Mouse (Mus musculus) monocyte, adult 59 days (primary cell): ENCODE data around the gene Ceacam18. TPM values are rescaled to one million over a fixed set of nuclear protein-coding genes. Genes with fewer than 3 reads are reported as not detected.

Experiments used
- total RNA-seq, 2 experiments: library from RNA; stranded (reverse); gene quantifications; one replicate each; pipeline ENCODE4 v1.2.4; 2023

Ceacam18 gene
- not detected for total RNA-seq

DNA sequence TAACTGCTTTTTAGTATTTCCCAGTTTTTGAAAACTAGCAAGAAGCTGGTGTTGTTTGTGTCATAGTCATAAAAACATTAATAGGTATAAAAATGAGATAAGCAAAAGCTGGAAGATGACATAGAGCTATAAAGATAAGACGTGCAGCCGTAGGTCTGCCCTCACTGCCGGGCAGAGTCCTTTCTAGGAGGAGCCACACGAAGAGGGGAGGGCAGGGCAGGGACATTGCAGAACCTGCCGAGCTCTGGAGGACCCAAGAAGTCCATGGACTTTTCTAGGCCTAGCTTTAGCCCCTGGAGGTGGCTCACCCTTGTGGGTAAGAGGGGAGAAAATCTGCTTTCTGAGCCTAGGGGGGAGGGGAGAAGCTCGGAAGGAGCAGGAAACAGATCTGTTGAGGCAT is at the start of gene Ceacam18:
Ceacam18 (plus strand) TSS at position 208 of the 400 bp plus-strand sequence.

DNA sequence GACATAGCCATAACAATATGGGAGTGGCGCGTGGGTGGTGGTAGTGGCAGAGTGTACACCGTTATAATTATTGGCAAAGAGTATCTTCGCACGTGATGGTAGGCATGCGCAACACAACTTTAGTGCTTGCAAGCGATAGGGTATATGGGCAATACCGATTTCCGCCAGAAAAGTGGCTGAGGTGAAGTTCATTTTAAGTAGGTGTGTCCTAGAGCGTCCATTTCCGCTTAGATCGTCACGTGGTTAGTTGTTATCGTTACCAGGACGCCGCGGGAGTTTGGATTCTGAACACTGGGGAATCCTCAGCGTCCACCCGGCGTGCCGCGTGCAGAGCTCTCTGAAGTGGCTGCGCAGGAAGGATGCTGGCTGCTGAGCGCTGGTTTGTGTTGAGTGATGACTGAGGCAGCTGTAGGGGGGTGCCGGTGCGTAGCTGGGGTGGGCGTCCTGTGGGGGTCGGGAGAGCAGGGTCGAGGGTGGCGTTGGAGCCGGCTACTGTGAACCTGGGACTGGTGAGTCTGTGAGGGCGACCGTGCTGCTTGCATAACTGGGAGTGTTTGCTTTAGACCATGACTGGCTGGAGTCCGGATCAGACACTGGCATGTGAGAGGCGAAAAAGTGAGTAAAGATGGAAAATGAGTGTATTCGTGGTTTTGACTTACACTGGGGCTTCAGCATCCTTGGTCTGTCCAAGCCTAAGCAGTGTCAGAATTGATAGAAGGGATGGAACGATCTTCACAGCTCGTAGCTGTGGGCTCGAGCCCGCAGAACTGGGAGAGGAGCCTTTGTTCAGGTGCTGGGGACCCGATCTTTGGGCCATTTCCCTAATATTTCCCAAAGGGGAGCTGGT is 27.4 kb upstream of the Ceacam18 start, which contains the start of gene Zfp819:
Zfp819 (plus strand) TSS at position 274 of the 847 bp plus-strand sequence.

DNA sequence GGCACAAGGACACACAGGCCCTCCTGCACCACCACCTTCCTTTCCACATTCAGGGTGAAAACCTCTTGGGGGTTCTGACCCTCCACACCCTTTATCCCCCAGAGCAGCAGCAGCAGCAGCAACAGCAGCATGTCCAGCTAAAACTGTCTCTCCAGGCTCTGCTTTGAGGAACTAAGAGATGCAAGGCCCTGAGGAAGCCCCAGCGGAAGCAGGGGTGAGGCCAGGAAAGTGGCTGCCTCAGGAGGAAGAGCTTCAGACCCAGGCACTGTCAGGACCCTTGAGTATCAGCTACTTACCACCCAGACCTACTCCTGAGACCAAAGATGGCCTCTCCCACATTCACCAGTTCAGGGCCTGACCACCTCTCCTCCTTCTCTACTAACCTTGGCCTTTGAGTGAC is 25.5 kb downstream of the Ceacam18 start, which contains the start of gene Siglece:
Siglece (minus strand) TSS at position 160 of the 400 bp plus-strand sequence.

DNA sequence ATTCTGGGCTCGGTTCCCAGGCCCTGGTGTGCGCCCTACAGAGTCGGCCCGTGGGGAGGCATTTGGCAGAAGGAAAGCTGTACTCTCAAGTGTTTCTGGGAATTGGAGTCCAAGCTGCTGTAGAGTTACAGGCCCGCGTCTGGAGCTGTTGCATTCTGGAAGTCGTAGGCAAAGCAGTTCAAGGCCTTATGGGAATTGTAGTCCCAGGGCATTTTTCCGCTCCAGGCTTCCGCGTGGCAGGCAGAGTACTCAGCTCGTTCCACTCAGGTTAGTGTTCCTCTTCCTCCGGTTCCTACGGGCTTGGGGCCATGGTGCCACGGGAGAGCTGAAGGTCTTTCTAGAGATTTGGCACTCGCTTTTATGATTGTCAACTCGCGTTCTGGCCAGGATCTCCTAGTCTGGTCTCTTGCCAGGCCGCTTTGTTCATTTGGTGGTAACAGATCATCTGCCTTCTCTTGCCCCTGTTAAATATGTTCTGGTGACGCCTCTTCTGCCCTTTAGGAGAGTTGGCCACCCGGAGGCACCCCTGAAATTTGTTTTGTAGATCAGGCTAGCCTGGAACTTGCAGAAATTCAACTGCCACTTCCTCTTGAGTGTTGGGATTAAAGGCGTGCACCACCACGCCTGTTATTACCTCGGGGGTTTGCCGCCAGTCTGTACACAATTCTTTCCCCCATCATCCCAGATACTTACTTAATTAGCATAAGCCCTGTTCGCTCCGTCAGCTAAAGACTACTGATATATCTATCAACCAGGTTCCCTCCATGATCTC is 37.5 kb downstream of the Ceacam18 start, which contains the start of gene Ctu1:
Ctu1 (plus strand) TSS at position 208 of the 772 bp plus-strand sequence.

DNA sequence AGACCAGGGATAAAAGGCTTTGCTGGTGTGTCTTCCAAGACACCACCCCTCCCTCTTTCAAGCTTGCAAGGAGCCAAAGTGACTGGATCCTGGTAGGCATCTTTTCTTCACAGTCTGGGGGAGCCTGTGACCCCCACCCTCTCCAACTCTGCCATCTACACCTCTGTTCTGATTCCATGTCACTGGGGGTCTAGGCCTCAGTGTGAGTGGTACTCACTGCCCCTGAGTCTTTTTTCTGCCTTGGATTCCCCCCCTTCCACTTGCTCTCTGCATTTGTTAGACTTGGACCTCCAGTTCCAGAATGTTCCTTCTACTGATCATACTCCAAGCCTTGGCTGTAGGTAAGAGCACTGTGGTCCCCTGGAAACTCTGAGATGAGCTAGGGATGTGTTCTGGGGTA is 55.6 kb downstream of the Ceacam18 start, which contains the start of gene Klk14:
Klk14 (plus strand) TSS at position 301 of the 400 bp plus-strand sequence.

Other genes starting within 250 kb of the Ceacam18 start
- gene Siglecg, start 226.5 kb upstream of the Ceacam18 start, total RNA-seq = 1 to 10 TPM; 8.9 to 9.6 TPM
- not detected for gene Lim2, start 207.0 kb upstream of the Ceacam18 start, total RNA-seq
- gene Nkg7, start 197.6 kb upstream of the Ceacam18 start, total RNA-seq = under 1 TPM in 1 of 2 experiments, not detected in 1; 0.81 TPM
- gene Cldnd2, start 193.9 kb upstream of the Ceacam18 start, total RNA-seq = not detected
- gene Etfb, start 190.6 kb upstream of the Ceacam18 start, total RNA-seq = 10 to 100 TPM; 70.6 to 73.5 TPM
- gene Gm45233, start 190.6 kb upstream of the Ceacam18 start, total RNA-seq = not detected
- gene Vsig10l, start 171.6 kb upstream of the Ceacam18 start, total RNA-seq = 1 to 10 TPM; 4.6 to 6.6 TPM
- gene Iglon5, start 144.6 kb upstream of the Ceacam18 start, total RNA-seq = not detected
- gene 4931406B18Rik, start 128.8 kb upstream of the Ceacam18 start, total RNA-seq = not detected
- gene Cd33, start 90.3 kb upstream of the Ceacam18 start, total RNA-seq = 10 to 100 TPM; 61.6 to 75.0 TPM
- 10 to 100 TPM; 10.2 to 11.0 TPM for gene Zfp658, start 72.5 kb upstream of the Ceacam18 start, total RNA-seq
- 10 to 100 TPM; 10.5 to 10.7 TPM for gene Zfp719, start 55.1 kb upstream of the Ceacam18 start, total RNA-seq
- gene Zfp819, start 27.5 kb upstream of the Ceacam18 start, total RNA-seq = 1 to 10 TPM in 1 of 2 experiments, not detected in 1; 1.2 TPM
- 100 to 1,000 TPM; 128 to 137 TPM for gene Siglece, start 25.5 kb downstream of the Ceacam18 start, total RNA-seq
- 1 to 10 TPM; 6.9 to 7.3 TPM for gene Ctu1, start 37.3 kb downstream of the Ceacam18 start, total RNA-seq
- not detected for gene Klk14, start 55.7 kb downstream of the Ceacam18 start, total RNA-seq
- not detected for gene Klk13, start 77.9 kb downstream of the Ceacam18 start, total RNA-seq
- gene Klk12, start 134.2 kb downstream of the Ceacam18 start, total RNA-seq = not detected
- gene Klk11, start 139.9 kb downstream of the Ceacam18 start, total RNA-seq = not detected
- not detected for gene Klk10, start 146.3 kb downstream of the Ceacam18 start, total RNA-seq
- not detected for gene Klk9, start 157.2 kb downstream of the Ceacam18 start, total RNA-seq
- gene Klk8, start 162.9 kb downstream of the Ceacam18 start, total RNA-seq = 1 to 10 TPM; 4.9 to 5.3 TPM
- gene Klk7, start 176.6 kb downstream of the Ceacam18 start, total RNA-seq = not detected
- gene Klk6, start 189.8 kb downstream of the Ceacam18 start, total RNA-seq = not detected
- not detected for gene Klk5, start 207.3 kb downstream of the Ceacam18 start, total RNA-seq
- not detected for gene Klk4, start 246.5 kb downstream of the Ceacam18 start, total RNA-seq